Mouse (Mus musculus) activated CD4-positive, CD25-positive, alpha-beta regulatory T cell, adult 9 weeks (primary cell): Measurements from ENCODE around the gene Gm6401. TPM values are rescaled to one million over a fixed set of nuclear protein-coding genes. Genes with fewer than 3 reads are reported as not detected.

Source experiments
- polyA plus RNA-seq: library from polyadenylated mRNA; unstranded; fragments of 100-300 nt; shearing (Covaris generic); gene quantifications from one replicate; pipeline ENCODE4 v1.2.1, GENCODE M21; 2017

Gm6401 gene
- not detected for polyA plus RNA-seq

GRCm38 (mm10) chr14:41967827-41968226 is at the start of gene Gm6401:
Gene Gm6401 (minus strand): TSS chr14:41967927.

GRCm38 (mm10) chr14:41983225-41983624 is 15.5 kb upstream of the Gm6401 start, which contains the start of gene Gm3543:
Gene Gm3543 (minus strand): TSS chr14:41983325.

GRCm38 (mm10) chr14:41943695-41944094 is 24.0 kb downstream of the Gm6401 start, which contains the start of gene 1700024B05Rik:
Gene 1700024B05Rik (plus strand): TSS chr14:41943995.

GRCm38 (mm10) chr14:41924649-41925048 is 43.1 kb downstream of the Gm6401 start, which contains the start of gene 1700049E17Rik1:
Gene 1700049E17Rik1 (plus strand): TSS chr14:41924949.

Other genes starting within 250 kb of the Gm6401 start
- not detected for gene Gm7929, start 217.3 kb downstream of the Gm6401 start, polyA plus RNA-seq
- not detected for gene Gm47189, start 195.5 kb downstream of the Gm6401 start, polyA plus RNA-seq
- gene Gm7980, start 60.6 kb downstream of the Gm6401 start, polyA plus RNA-seq = not detected
- not detected for gene 1700049E17Rik1, start 43.0 kb downstream of the Gm6401 start, polyA plus RNA-seq
- not detected for gene 1700024B05Rik, start 23.9 kb downstream of the Gm6401 start, polyA plus RNA-seq
- not detected for gene Gm3543, start 15.4 kb upstream of the Gm6401 start, polyA plus RNA-seq
- not detected for gene Gm7951, start 149.4 kb upstream of the Gm6401 start, polyA plus RNA-seq
- gene Gm17027, start 194.7 kb upstream of the Gm6401 start, polyA plus RNA-seq = not detected
- not detected for gene Gm3573, start 222.9 kb upstream of the Gm6401 start, polyA plus RNA-seq